18 mouse cellular contexts compared by ENCODE assay signal in the genomic region with DNA sequence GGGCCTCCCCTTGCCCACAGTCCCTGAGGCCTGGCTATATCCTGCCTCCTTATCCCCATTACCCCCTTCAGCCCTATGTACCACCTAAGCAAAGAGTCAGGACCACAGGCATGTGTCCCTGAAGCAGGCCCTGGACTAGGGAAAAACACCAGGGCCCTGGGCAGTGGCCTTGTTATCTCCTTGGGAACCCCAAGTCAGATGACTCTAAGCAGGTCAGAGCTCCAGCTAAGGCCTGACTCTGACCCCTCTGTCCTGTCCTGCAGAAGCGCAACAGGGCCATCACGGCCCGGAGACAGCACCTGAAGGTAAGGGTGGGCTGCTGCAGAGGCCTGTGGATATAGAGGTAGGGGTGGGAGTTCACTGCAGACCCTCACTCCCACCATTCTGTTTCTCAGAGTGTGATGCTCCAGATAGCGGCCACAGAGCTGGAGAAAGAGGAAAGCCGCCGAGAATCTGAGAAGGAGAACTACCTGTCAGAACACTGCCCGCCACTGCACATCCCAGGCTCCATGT. TPM values are rescaled to one million over a fixed set of nuclear protein-coding genes. Genes with fewer than 3 reads are reported as not detected.
DNase-seq lines count a peak whose midpoint lies in the region; ATAC-seq and TF ChIP-seq lines count a peak whose summit lies in the region.
"Had no signal": no experiment of that assay in that cellular context is flagged by ENCODE, and none has a peak within 500 bp of the region (broad histone marks: within the 10 kb centered on the region; RNA-seq: fewer than 3 reads in every experiment).

No protein-coding gene starts in this region.

- peaks cover 56% of the 10 kb centered on the region for H3K4me1 ChIP-seq in heart, embryonic 10.5 days
- H3K4me1 ChIP-seq in spleen, adult 2 months (ENCODE audit: control insufficient read depth, insufficient read depth, insufficient read length): peaks cover 34% of the 10 kb centered on the region; the same call in 1 of the 2 replicates
- no peaks in the 10 kb centered on the region; the same call in 1 of the 2 replicates for H3K4me1 ChIP-seq in liver, embryonic 16.5 days (ENCODE audit: control insufficient read depth, low read depth, low read length)
- peaks cover 21% of the 10 kb centered on the region for H3K4me1 ChIP-seq in kidney, embryonic 14.5 days (ENCODE audit: control insufficient read depth, insufficient read depth, low read length)

- peak overlapping the region; percentile 88 for H3K27ac ChIP-seq in heart, embryonic 10.5 days
- peak overlapping the region; percentile 94 for H3K27ac ChIP-seq in spleen, adult 2 months (ENCODE audit: insufficient read depth, low read length)
- peak overlapping the region; percentile 70 for H3K27ac ChIP-seq in liver, embryonic 16.5 days (ENCODE audit: low read length)
- no peak overlapping the region for H3K27ac ChIP-seq in kidney, embryonic 14.5 days (ENCODE audit: low read depth, low read length)
- H3K27ac ChIP-seq: liver, embryonic 14.5 days had no signal

- H3K27me3 ChIP-seq in heart, embryonic 10.5 days (ENCODE audit: insufficient read depth, poor library complexity, severe bottlenecking): 0 out of 2 replicates have a peak, but pooled peaks cover 4% of the 10 kb centered on the region
- H3K27me3 ChIP-seq in spleen, adult 2 months (ENCODE audit: control insufficient read depth, insufficient read depth, low read length): no peaks in the 10 kb centered on the region
- H3K27me3 ChIP-seq in liver, embryonic 16.5 days (ENCODE audit: control insufficient read depth, insufficient read depth, low read depth, low read length): no peaks in the 10 kb centered on the region
- H3K27me3 ChIP-seq in kidney, embryonic 14.5 days (ENCODE audit: control insufficient read depth, insufficient read depth, low read length): no peaks in the 10 kb centered on the region

- no peaks in the 10 kb centered on the region for H3K36me3 ChIP-seq in heart, embryonic 10.5 days
- H3K36me3 ChIP-seq in spleen, adult 2 months (ENCODE audit: control insufficient read depth, insufficient read depth, low read length): no peaks in the 10 kb centered on the region
- H3K36me3 ChIP-seq in liver, embryonic 16.5 days (ENCODE audit: control insufficient read depth, insufficient read depth): no peaks in the 10 kb centered on the region
- no peaks in the 10 kb centered on the region for H3K36me3 ChIP-seq in kidney, embryonic 14.5 days (ENCODE audit: control insufficient read depth, insufficient read depth, low read length)

- no peak for TF ChIP-seq CTCF in spleen, adult 2 months (IDR thresholded peaks at IDR 0.05; ENCODE audit: extremely low read depth, insufficient read depth, insufficient read length, insufficient replicate concordance)

- no peak overlapping the region for H3K9ac ChIP-seq in liver, embryonic 16.5 days (ENCODE audit: low read depth, low read length)
- H3K9ac ChIP-seq in kidney, embryonic 14.5 days (ENCODE audit: low read depth, low read length): no peak overlapping the region
- H3K9ac ChIP-seq: liver, embryonic 14.5 days had no signal

- no peak for DNase-seq in heart, embryonic 10.5 days (ENCODE audit: low spot score)
- DNase-seq in heart, postnatal 25 days (ENCODE audit: low spot score): no peak
- no peak for DNase-seq in spleen, adult 2 months (ENCODE audit: low read depth in 1 of 2, low spot score in 2 of 2)
- no peak for DNase-seq in spleen, postnatal 4 days (ENCODE audit: low spot score in 2 of 2)
- no peak for DNase-seq in right cerebral cortex, postnatal 10 days (ENCODE audit: low spot score in 2 of 2)
- no peak for DNase-seq in urinary bladder, postnatal 36 days (ENCODE audit: low spot score in 2 of 2)
- DNase-seq: kidney, adult 9 months; retina, postnatal 1 day had no signal

- H3K4me3 ChIP-seq in heart, embryonic 10.5 days: no peak overlapping the region
- H3K4me3 ChIP-seq in spleen, adult 2 months (ENCODE audit: extremely low read depth, insufficient read depth, insufficient read length): no peak overlapping the region
- no peak overlapping the region for H3K4me3 ChIP-seq in liver, embryonic 16.5 days (ENCODE audit: low read depth, low read length)
- H3K4me3 ChIP-seq in kidney, embryonic 14.5 days (ENCODE audit: low read length): no peak overlapping the region

- intact Hi-C loops in heart, postnatal 25 days (cut with DNase I): loop anchor here (5.0 kb wide), 1 partner anchor 34 kb away; no protein-coding TSS in a partner anchor

- TF ChIP-seq POLR2A in spleen, adult 2 months (IDR thresholded peaks at IDR 0.05; ENCODE audit: low read depth, low read length): no peak

- no peak; the same call in 1 of the 2 replicates for ATAC-seq in liver, embryonic 16.5 days (ENCODE audit: low read depth)
- no peak for ATAC-seq in kidney, embryonic 14.5 days (ENCODE audit: low FRiP score, low TSS enrichment)

- WGBS in heart, embryonic 10.5 days: 84% methylated on average over 7 of the region's 7 CpGs
- WGBS in spleen, adult 2 months: 68% methylated on average over 7 of the region's 7 CpGs
- 65% methylated on average over 7 of the region's 7 CpGs for WGBS in liver, embryonic 16.5 days (ENCODE audit: insufficient replicate concordance)
- 92% methylated on average over 7 of the region's 7 CpGs for WGBS in kidney, embryonic 14.5 days

- no peaks in the 10 kb centered on the region for H3K9me3 ChIP-seq in heart, embryonic 10.5 days
- no peaks in the 10 kb centered on the region for H3K9me3 ChIP-seq in liver, embryonic 16.5 days (replicated peaks; ENCODE audit: control insufficient read depth, low read length)
- H3K9me3 ChIP-seq in kidney, embryonic 14.5 days (ENCODE audit: control insufficient read depth, low read length): no peaks in the 10 kb centered on the region
- H3K9me3 ChIP-seq: megakaryocyte, embryonic 14.5 days had no signal

- H3K4me2 ChIP-seq in liver, embryonic 16.5 days (ENCODE audit: low read depth, low read length): no peak overlapping the region
- H3K4me2 ChIP-seq in kidney, embryonic 14.5 days (replicated peaks; ENCODE audit: low read depth, low read length): no peak overlapping the region

RNA-seq across cellular contexts. Expression of a gene that starts 1.4 kb away (rescaled TPM):
- polyA plus RNA-seq in heart, embryonic 10.5 days (2016; fragmentation: Nextera tagmentation; extraction: Ambion mirVana): 51.9 and 56.4 TPM in 2 replicates
- total RNA-seq in heart, postnatal 25 days (2021): 1 to 10 TPM; 4.4 to 7.1 TPM
- polyA plus RNA-seq in spleen, adult 2 months (2012; rRNA removed): 3.0 and 3.9 TPM in 2 replicates
- polyA plus RNA-seq in liver, embryonic 16.5 days (2015; fragmentation: Nextera tagmentation; extraction: Ambion mirVana): 17.8 and 41.4 TPM in 2 replicates
- polyA plus RNA-seq in kidney, embryonic 14.5 days (2014; fragmentation: Nextera tagmentation; extraction: Ambion mirVana): 3.1 and 3.7 TPM in 2 replicates

RNA-seq across cellular contexts. Expression of a gene that starts 8.3 kb away (rescaled TPM):
- 0.38 and 1.3 TPM in 2 replicates for polyA plus RNA-seq in heart, embryonic 10.5 days (2016; fragmentation: Nextera tagmentation; extraction: Ambion mirVana)
- not detected for total RNA-seq in heart, postnatal 25 days (2021)
- 0.94 and 1.1 TPM in 2 replicates for polyA plus RNA-seq in spleen, adult 2 months (2012; rRNA removed)
- polyA plus RNA-seq in liver, embryonic 16.5 days (2015; fragmentation: Nextera tagmentation; extraction: Ambion mirVana): 0.14 TPM in 1 of 2 replicates, not detected in the other
- polyA plus RNA-seq in kidney, embryonic 14.5 days (2014; fragmentation: Nextera tagmentation; extraction: Ambion mirVana): not detected in 2 replicates
- total RNA-seq: adrenal gland, adult 18-20 months; common myeloid progenitor, adult 5-6 weeks; gastrocnemius, postnatal 36 days; layer of hippocampus, postnatal 25 days had no signal
- polyA plus RNA-seq: forebrain, embryonic 11.5 days; neural tube, embryonic 11.5 days had no signal

RNA-seq across cellular contexts. Expression of a gene that starts 17.6 kb away (rescaled TPM):
- 32.0 and 36.9 TPM in 2 replicates for polyA plus RNA-seq in heart, embryonic 10.5 days (2016; fragmentation: Nextera tagmentation; extraction: Ambion mirVana)
- total RNA-seq in heart, postnatal 25 days (2021): 10 to 100 TPM; 43.7 to 48.1 TPM
- polyA plus RNA-seq in spleen, adult 2 months (2012; rRNA removed): 368 and 410 TPM in 2 replicates
- polyA plus RNA-seq in liver, embryonic 16.5 days (2015; fragmentation: Nextera tagmentation; extraction: Ambion mirVana): 21.6 and 26.2 TPM in 2 replicates
- polyA plus RNA-seq in kidney, embryonic 14.5 days (2014; fragmentation: Nextera tagmentation; extraction: Ambion mirVana): 92.8 and 124 TPM in 2 replicates

RNA-seq across cellular contexts. Expression of a gene that starts 55.1 kb away (rescaled TPM):
- polyA plus RNA-seq in heart, embryonic 10.5 days (2016; fragmentation: Nextera tagmentation; extraction: Ambion mirVana): 293 and 402 TPM in 2 replicates
- 100 to 1,000 TPM; 692 to 727 TPM for total RNA-seq in heart, postnatal 25 days (2021)
- polyA plus RNA-seq in spleen, adult 2 months (2012; rRNA removed): 359 and 461 TPM in 2 replicates
- 408 and 415 TPM in 2 replicates for polyA plus RNA-seq in liver, embryonic 16.5 days (2015; fragmentation: Nextera tagmentation; extraction: Ambion mirVana)
- 223 and 260 TPM in 2 replicates for polyA plus RNA-seq in kidney, embryonic 14.5 days (2014; fragmentation: Nextera tagmentation; extraction: Ambion mirVana)

RNA-seq across cellular contexts. Expression of a gene that starts 55.7 kb away (rescaled TPM):
- 9.5 and 10.4 TPM in 2 replicates for polyA plus RNA-seq in heart, embryonic 10.5 days (2016; fragmentation: Nextera tagmentation; extraction: Ambion mirVana)
- total RNA-seq in heart, postnatal 25 days (2021): 1 to 10 TPM in 1 of 2 experiments, not detected in 1; 2.0 TPM
- polyA plus RNA-seq in spleen, adult 2 months (2012; rRNA removed): 1.6 and 1.8 TPM in 2 replicates
- polyA plus RNA-seq in liver, embryonic 16.5 days (2015; fragmentation: Nextera tagmentation; extraction: Ambion mirVana): 13.0 and 31.5 TPM in 2 replicates
- 3.2 and 3.5 TPM in 2 replicates for polyA plus RNA-seq in kidney, embryonic 14.5 days (2014; fragmentation: Nextera tagmentation; extraction: Ambion mirVana)
- total RNA-seq: common myeloid progenitor, adult 5-6 weeks; layer of hippocampus, postnatal 25 days had no signal
